In genomic region chr1:59360834-59361233, GRCm38 (mm10) we compare ENCODE assay signal across 17 mouse cellular contexts.
"Had no signal": no experiment of that assay in that cellular context is flagged by ENCODE, and none has a peak within 500 bp of the region (broad histone marks: within the 10 kb centered on the region; RNA-seq: fewer than 3 reads in every experiment).

No protein-coding gene starts in this region.

- H3K9ac ChIP-seq: lung, embryonic 14.5 days; midbrain, embryonic 12.5 days; neural tube, embryonic 13.5 days; neural tube, embryonic 15.5 days had no signal

- H3K4me3 ChIP-seq: midbrain, embryonic 10.5 days; midbrain, embryonic 12.5 days; myocyte; neural tube, embryonic 13.5 days; neural tube, embryonic 15.5 days had no signal

- DNase-seq: lung, adult 18-20 months; lung, postnatal 10 days; retina, postnatal 1 day; right cerebral cortex, adult 18-20 months; right cerebral cortex, postnatal 25 days; right cerebral cortex, postnatal 4 days; spleen, adult 18-20 months; thymus, adult 18-20 months; thymus, postnatal 14 days; thymus, postnatal 36 days had no signal

- H3K9me3 ChIP-seq: midbrain, embryonic 10.5 days; midbrain, embryonic 12.5 days; neural tube, embryonic 13.5 days; neural tube, embryonic 15.5 days had no signal

- H3K4me1 ChIP-seq: midbrain, embryonic 10.5 days; neural tube, embryonic 13.5 days; neural tube, embryonic 15.5 days had no signal

- H3K36me3 ChIP-seq: midbrain, embryonic 10.5 days; midbrain, embryonic 12.5 days; neural tube, embryonic 13.5 days; neural tube, embryonic 15.5 days had no signal

- ATAC-seq: midbrain, embryonic 16.5 days had no signal

- H3K27ac ChIP-seq: midbrain, embryonic 10.5 days; midbrain, embryonic 12.5 days; neural tube, embryonic 13.5 days; neural tube, embryonic 15.5 days had no signal

- H3K4me2 ChIP-seq: lung, embryonic 14.5 days; midbrain, embryonic 12.5 days; neural tube, embryonic 13.5 days; neural tube, embryonic 15.5 days had no signal

- H3K27me3 ChIP-seq: midbrain, embryonic 12.5 days; neural tube, embryonic 13.5 days; neural tube, embryonic 15.5 days had no signal
